10 mouse cellular contexts compared by ENCODE assay signal in the genomic region with DNA sequence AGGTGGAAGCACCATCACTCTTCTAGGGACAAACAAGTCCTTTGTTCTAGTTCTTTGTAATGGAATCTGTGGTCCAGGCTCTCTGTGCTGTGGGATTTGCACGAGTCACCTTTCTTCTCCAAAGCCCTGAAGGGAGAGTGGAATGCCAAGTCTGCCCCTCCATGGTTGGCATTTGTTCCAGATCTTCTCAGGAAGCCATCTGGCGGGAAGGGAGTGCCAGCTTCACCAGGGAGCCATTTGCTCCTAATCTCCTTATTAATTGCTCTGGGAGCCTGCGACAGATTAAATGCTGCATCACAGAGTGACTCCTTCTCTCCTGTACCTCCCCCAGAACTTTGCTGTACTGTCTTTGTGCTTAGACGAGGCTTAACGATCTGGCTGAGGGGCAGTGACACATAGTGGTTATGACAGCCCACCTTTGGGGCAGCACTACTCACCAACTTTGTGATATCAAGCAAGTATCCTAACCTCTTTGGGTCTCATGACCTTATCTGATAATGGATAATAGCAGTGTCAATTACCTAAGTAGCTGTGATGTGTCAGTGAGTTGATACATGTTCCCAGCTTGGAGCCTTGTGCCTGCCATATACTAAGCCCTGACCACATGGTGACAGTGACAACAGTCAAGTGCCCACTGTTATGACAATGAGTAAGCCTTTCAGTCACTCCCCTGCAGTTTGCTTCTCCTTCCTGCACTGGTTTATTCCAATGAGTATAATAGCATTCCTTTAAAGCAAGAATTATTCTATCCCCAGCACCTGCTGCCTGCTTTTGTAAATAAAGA. TPM values are rescaled to one million over a fixed set of nuclear protein-coding genes. Genes with fewer than 3 reads are reported as not detected.
DNase-seq lines count a peak whose midpoint lies in the region; ATAC-seq and TF ChIP-seq lines count a peak whose summit lies in the region.
"Had no signal": no experiment of that assay in that cellular context is flagged by ENCODE, and none has a peak within 500 bp of the region (broad histone marks: within the 10 kb centered on the region; RNA-seq: fewer than 3 reads in every experiment).

No protein-coding gene starts in this region.

- no peak overlapping the region for H3K27ac ChIP-seq in left cerebral cortex, adult 2 months
- H3K27ac ChIP-seq in gastrocnemius, adult 2 months = no peak overlapping the region
- H3K27ac ChIP-seq: kidney, postnatal 0 days; limb, embryonic 15.5 days had no signal

- TF ChIP-seq CTCF in left cerebral cortex, adult 2 months (IDR thresholded peaks at IDR 0.05) = no peak
- TF ChIP-seq CTCF in gastrocnemius, adult 2 months (IDR thresholded peaks at IDR 0.05) = no peak

- no peak for ATAC-seq in activated CD4-positive, CD25-positive, alpha-beta regulatory T cell, adult 4 months

- H3K4me3 ChIP-seq in left cerebral cortex, adult 2 months = no peak overlapping the region
- H3K4me3 ChIP-seq in gastrocnemius, adult 2 months = no peak overlapping the region
- H3K4me3 ChIP-seq: limb, embryonic 15.5 days had no signal

- intact Hi-C loops in left cerebral cortex, postnatal 4 days (cut with DNase I) = loop anchor here (10.0 kb wide), 1 partner anchor 361 kb away; the partner anchor contains the start of gene Gsg1l
- intact Hi-C loops in left cerebral cortex, adult 2 months (cut with DNase I) = no loop called here
- intact Hi-C loops in gastrocnemius, adult 2 months (cut with DNase I) = no loop called here

- DNase-seq in left cerebral cortex, postnatal 4 days = peak; percentile 87
- no peak for DNase-seq in left cerebral cortex, adult 2 months (ENCODE audit: extremely low spot score in 1 of 2, low spot score in 2 of 2)
- DNase-seq in brain, adult 2 months (ENCODE audit: low read depth, low spot score) = peak; percentile 95
- DNase-seq in cerebellum, postnatal 25 days = peak; percentile 89
- DNase-seq in layer of hippocampus, postnatal 14 days (ENCODE audit: low spot score in 2 of 2) = peak; percentile 48 to 70
- DNase-seq in gastrocnemius, adult 2 months = no peak
- DNase-seq: heart, postnatal 10 days had no signal

RNA-seq across cellular contexts. Expression of gene D430042O09Rik, which starts 15.7 kb away (rescaled TPM):
- total RNA-seq in left cerebral cortex, postnatal 4 days (2021) = 10 to 100 TPM; 24.3 to 27.5 TPM
- total RNA-seq in left cerebral cortex, adult 2 months (2021) = 10 to 100 TPM; 25.9 to 28.3 TPM
- total RNA-seq in layer of hippocampus, postnatal 14 days (2021) = 10 to 100 TPM; 26.5 to 27.6 TPM
- polyA plus RNA-seq in activated CD4-positive, CD25-positive, alpha-beta regulatory T cell, adult 4 months (2017; shearing (Covaris generic)) = 1 to 10 TPM; 4.6 TPM
- total RNA-seq in gastrocnemius, adult 2 months (2021) = 1 to 10 TPM; 5.3 to 6.2 TPM

RNA-seq across cellular contexts. Expression of gene Gtf3c1, which starts 15.8 kb away (rescaled TPM):
- 10 to 100 TPM; 87.1 to 93.0 TPM for total RNA-seq in left cerebral cortex, postnatal 4 days (2021)
- total RNA-seq in left cerebral cortex, adult 2 months (2021) = 100 to 1,000 TPM; 103 to 107 TPM
- total RNA-seq in layer of hippocampus, postnatal 14 days (2021) = 10 to 100 TPM; 88.8 to 94.2 TPM
- 10 to 100 TPM; 17.8 to 21.3 TPM for polyA plus RNA-seq in activated CD4-positive, CD25-positive, alpha-beta regulatory T cell, adult 4 months (2017; shearing (Covaris generic))
- 10 to 100 TPM; 34.1 TPM for total RNA-seq in gastrocnemius, adult 2 months (2021)

Comparison
In these comparisons a context has a peak if more than half of its experiments do, and no peak if none do; other contexts are left out.
1. DNase-seq: peak in left cerebral cortex, postnatal 4 days (single experiment), brain, adult 2 months (single experiment), cerebellum, postnatal 25 days (2 of 2) and layer of hippocampus, postnatal 14 days (2 of 2); none in left cerebral cortex, adult 2 months (0 of 2) and gastrocnemius, adult 2 months (single experiment).